Comparison of ENCODE assay signal across 9 mouse cellular contexts in the genomic region with DNA sequence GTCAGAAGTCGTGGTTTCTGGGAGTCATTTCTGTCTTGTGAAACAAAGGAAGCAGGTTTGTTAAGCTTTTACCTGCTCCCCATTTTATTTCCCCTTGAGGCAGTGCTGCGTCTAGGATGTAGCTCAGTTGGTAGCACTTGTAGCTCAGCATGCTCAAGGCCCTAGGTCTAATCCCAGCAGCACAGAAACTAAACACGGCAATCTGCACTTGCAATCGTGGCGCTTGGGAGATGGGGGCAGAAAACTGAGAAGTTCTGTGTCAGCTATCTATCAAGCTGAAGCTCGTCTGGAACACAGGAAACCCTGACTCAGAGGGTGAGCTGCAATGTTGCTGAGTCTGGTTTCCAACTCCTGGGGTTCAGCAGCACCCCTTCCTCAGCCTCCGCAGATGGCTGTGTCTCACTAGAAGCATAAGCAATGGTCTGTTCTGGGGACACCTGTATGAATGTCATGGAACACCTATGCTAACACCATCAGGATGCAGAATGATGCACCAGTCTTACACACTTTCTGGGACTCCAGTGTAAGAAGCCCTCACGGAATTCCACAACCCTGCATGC. TPM values are rescaled to one million over a fixed set of nuclear protein-coding genes. Genes with fewer than 3 reads are reported as not detected.
DNase-seq lines count a peak whose midpoint lies in the region; ATAC-seq and TF ChIP-seq lines count a peak whose summit lies in the region.
"Had no signal": no experiment of that assay in that cellular context is flagged by ENCODE, and none has a peak within 500 bp of the region (broad histone marks: within the 10 kb centered on the region; RNA-seq: fewer than 3 reads in every experiment).

No protein-coding gene starts in this region.

- 0 out of 2 replicates have a peak overlapping the region, but pooled peaks have one; percentile 100 for H3K4me2 ChIP-seq in forebrain, embryonic 14.5 days (ENCODE audit: low read length)
- H3K4me2 ChIP-seq in midbrain, embryonic 13.5 days (replicated peaks), result peak overlapping the region; percentile 94
- H3K4me2 ChIP-seq in midbrain, embryonic 11.5 days, result no peak overlapping the region
- H3K4me2 ChIP-seq in limb, embryonic 13.5 days (replicated peaks), result peak overlapping the region; percentile 84
- H3K4me2 ChIP-seq in stomach, embryonic 16.5 days (ENCODE audit: low read depth, low read length), result peak overlapping the region; percentile 70; the same call in 1 of the 2 replicates
- no peak overlapping the region for H3K4me2 ChIP-seq in forebrain, postnatal 0 days (ENCODE audit: low read depth)

- 75% methylated on average over 8 of the region's 8 CpGs for WGBS in forebrain, embryonic 14.5 days
- WGBS in forebrain, embryonic 10.5 days, result 68% methylated on average over 8 of the region's 8 CpGs
- 71% methylated on average over 8 of the region's 8 CpGs for WGBS in midbrain, embryonic 13.5 days
- WGBS in midbrain, embryonic 11.5 days, result 73% methylated on average over 8 of the region's 8 CpGs
- 68% methylated on average over 8 of the region's 8 CpGs for WGBS in limb, embryonic 13.5 days
- 65% methylated on average over 8 of the region's 8 CpGs for WGBS in stomach, embryonic 16.5 days
- 67% methylated on average over 8 of the region's 8 CpGs for WGBS in forebrain, postnatal 0 days

- ATAC-seq in forebrain, embryonic 14.5 days, result no peak
- ATAC-seq in midbrain, embryonic 13.5 days, result no peak
- ATAC-seq in midbrain, embryonic 11.5 days (ENCODE audit: low FRiP score), result no peak
- ATAC-seq in limb, embryonic 13.5 days (ENCODE audit: low FRiP score, low read depth), result no peak
- no peak for ATAC-seq in stomach, embryonic 16.5 days (ENCODE audit: insufficient read depth, low FRiP score)
- ATAC-seq in forebrain, postnatal 0 days, result no peak

- no peaks in the 10 kb centered on the region for H3K9me3 ChIP-seq in forebrain, embryonic 14.5 days (replicated peaks; ENCODE audit: control insufficient read depth, low read length)
- H3K9me3 ChIP-seq in forebrain, embryonic 10.5 days, result no peaks in the 10 kb centered on the region
- H3K9me3 ChIP-seq in midbrain, embryonic 13.5 days, result no peaks in the 10 kb centered on the region
- H3K9me3 ChIP-seq in midbrain, embryonic 11.5 days (ENCODE audit: control insufficient read depth, low read length), result no peaks in the 10 kb centered on the region
- no peaks in the 10 kb centered on the region for H3K9me3 ChIP-seq in limb, embryonic 13.5 days
- H3K9me3 ChIP-seq in stomach, embryonic 16.5 days (replicated peaks; ENCODE audit: control insufficient read depth, low read length), result no peaks in the 10 kb centered on the region
- H3K9me3 ChIP-seq in forebrain, postnatal 0 days (ENCODE audit: low read length), result no peaks in the 10 kb centered on the region

- 0 out of 2 replicates have a peak, but pooled peaks cover 3% of the 10 kb centered on the region for H3K4me1 ChIP-seq in forebrain, embryonic 14.5 days (ENCODE audit: control insufficient read depth, insufficient read depth, low read length)
- peaks cover 34% of the 10 kb centered on the region for H3K4me1 ChIP-seq in forebrain, embryonic 10.5 days
- peaks cover 24% of the 10 kb centered on the region for H3K4me1 ChIP-seq in midbrain, embryonic 13.5 days (replicated peaks)
- H3K4me1 ChIP-seq in midbrain, embryonic 11.5 days (ENCODE audit: control insufficient read depth, insufficient read depth, low read length), result peaks cover 4% of the 10 kb centered on the region
- H3K4me1 ChIP-seq in limb, embryonic 13.5 days, result peaks cover 27% of the 10 kb centered on the region
- H3K4me1 ChIP-seq in stomach, embryonic 16.5 days (ENCODE audit: control insufficient read depth, insufficient read depth, low read length), result peaks cover 21% of the 10 kb centered on the region
- no peaks in the 10 kb centered on the region; the same call in 1 of the 2 replicates for H3K4me1 ChIP-seq in forebrain, postnatal 0 days (ENCODE audit: insufficient read depth)

- no peak overlapping the region for H3K4me3 ChIP-seq in forebrain, embryonic 14.5 days (ENCODE audit: low read depth, low read length)
- no peak overlapping the region for H3K4me3 ChIP-seq in forebrain, embryonic 10.5 days
- no peak overlapping the region for H3K4me3 ChIP-seq in midbrain, embryonic 13.5 days (replicated peaks)
- no peak overlapping the region for H3K4me3 ChIP-seq in midbrain, embryonic 11.5 days (ENCODE audit: low read depth, low read length)
- peak overlapping the region; percentile 68; the same call in 1 of the 2 replicates for H3K4me3 ChIP-seq in limb, embryonic 13.5 days
- no peak overlapping the region for H3K4me3 ChIP-seq in stomach, embryonic 16.5 days (replicated peaks; ENCODE audit: low read length)
- H3K4me3 ChIP-seq in forebrain, postnatal 0 days (ENCODE audit: low read depth, low read length), result no peak overlapping the region

- 0 out of 2 replicates have a peak overlapping the region, but pooled peaks have one; percentile 64 for H3K9ac ChIP-seq in forebrain, embryonic 14.5 days (ENCODE audit: low read length)
- H3K9ac ChIP-seq in midbrain, embryonic 13.5 days (replicated peaks), result no peak overlapping the region
- H3K9ac ChIP-seq in midbrain, embryonic 11.5 days (ENCODE audit: low read length), result no peak overlapping the region
- peak overlapping the region; percentile 74 for H3K9ac ChIP-seq in limb, embryonic 13.5 days
- no peak overlapping the region for H3K9ac ChIP-seq in stomach, embryonic 16.5 days (ENCODE audit: low read length)
- H3K9ac ChIP-seq in forebrain, postnatal 0 days, result no peak overlapping the region

- peaks cover 8% of the 10 kb centered on the region; the same call in 1 of the 2 replicates for H3K36me3 ChIP-seq in forebrain, embryonic 14.5 days (ENCODE audit: control insufficient read depth, insufficient read depth, low read length)
- peaks cover 10% of the 10 kb centered on the region for H3K36me3 ChIP-seq in forebrain, embryonic 10.5 days (replicated peaks)
- peaks cover 8% of the 10 kb centered on the region; the same call in 1 of the 2 replicates for H3K36me3 ChIP-seq in midbrain, embryonic 13.5 days
- no peaks in the 10 kb centered on the region for H3K36me3 ChIP-seq in midbrain, embryonic 11.5 days (ENCODE audit: control insufficient read depth, insufficient read depth, low read length)
- H3K36me3 ChIP-seq in limb, embryonic 13.5 days, result peaks cover 7% of the 10 kb centered on the region; the same call in 1 of the 2 replicates
- H3K36me3 ChIP-seq in stomach, embryonic 16.5 days (ENCODE audit: control insufficient read depth, insufficient read depth, low read length), result no peaks in the 10 kb centered on the region
- peaks cover 11% of the 10 kb centered on the region; the same call in 1 of the 2 replicates for H3K36me3 ChIP-seq in forebrain, postnatal 0 days (ENCODE audit: insufficient read depth)

- no peaks in the 10 kb centered on the region for H3K27me3 ChIP-seq in forebrain, embryonic 14.5 days (replicated peaks; ENCODE audit: control insufficient read depth, insufficient read depth, low read length)
- peaks cover 6% of the 10 kb centered on the region; the same call in 1 of the 2 replicates for H3K27me3 ChIP-seq in forebrain, embryonic 10.5 days (ENCODE audit: poor library complexity, severe bottlenecking)
- H3K27me3 ChIP-seq in midbrain, embryonic 13.5 days, result peaks cover 9% of the 10 kb centered on the region; the same call in 1 of the 2 replicates
- no peaks in the 10 kb centered on the region for H3K27me3 ChIP-seq in midbrain, embryonic 11.5 days (ENCODE audit: control insufficient read depth, insufficient read depth, low read length)
- no peaks in the 10 kb centered on the region for H3K27me3 ChIP-seq in limb, embryonic 13.5 days
- H3K27me3 ChIP-seq in stomach, embryonic 16.5 days (ENCODE audit: control insufficient read depth, insufficient read depth, low read length), result no peaks in the 10 kb centered on the region
- H3K27me3 ChIP-seq in forebrain, postnatal 0 days (ENCODE audit: insufficient read depth, low read length), result no peaks in the 10 kb centered on the region
- H3K27me3 ChIP-seq: CH12.LX had no signal

- TF ChIP-seq CTCF in forebrain, postnatal 0 days (IDR thresholded peaks at IDR 0.05; ENCODE audit: low read depth), result no peak

- no peak overlapping the region for H3K27ac ChIP-seq in forebrain, embryonic 14.5 days (ENCODE audit: low read depth, low read length)
- H3K27ac ChIP-seq in forebrain, embryonic 10.5 days, result no peak overlapping the region
- no peak overlapping the region for H3K27ac ChIP-seq in midbrain, embryonic 13.5 days
- H3K27ac ChIP-seq in midbrain, embryonic 11.5 days (ENCODE audit: low read depth, low read length), result no peak overlapping the region
- no peak overlapping the region for H3K27ac ChIP-seq in limb, embryonic 13.5 days
- no peak overlapping the region for H3K27ac ChIP-seq in stomach, embryonic 16.5 days (ENCODE audit: low read length)
- H3K27ac ChIP-seq in forebrain, postnatal 0 days (ENCODE audit: low read depth, low read length), result no peak overlapping the region

- no peak for DNase-seq in forebrain, embryonic 14.5 days (ENCODE audit: low spot score)
- no peak for DNase-seq in forebrain, embryonic 10.5 days (ENCODE audit: extremely low spot score, low spot score)
- no peak for DNase-seq in midbrain, embryonic 11.5 days (ENCODE audit: low spot score, missing footprints)
- no peak for DNase-seq in gastrocnemius, postnatal 36 days
- no peak for DNase-seq in forebrain, postnatal 0 days

- intact Hi-C loops in gastrocnemius, postnatal 36 days (cut with DNase I), result loop anchor here (2.0 kb wide), 1 partner anchor 14 kb away; no protein-coding TSS in a partner anchor

RNA-seq across cellular contexts. Expression of a gene that starts 1.1 kb away (rescaled TPM):
- 28.6 and 38.8 TPM in 2 replicates for polyA plus RNA-seq in forebrain, embryonic 14.5 days (2014; fragmentation: Nextera tagmentation; extraction: Ambion mirVana)
- polyA plus RNA-seq in forebrain, embryonic 10.5 days (2016; fragmentation: Nextera tagmentation; extraction: Ambion mirVana), result 66.2 and 70.1 TPM in 2 replicates
- 57.4 and 61.8 TPM in 2 replicates for polyA plus RNA-seq in midbrain, embryonic 13.5 days (2015; fragmentation: Nextera tagmentation; extraction: Ambion mirVana)
- polyA plus RNA-seq in midbrain, embryonic 11.5 days (2014; fragmentation: Nextera tagmentation; extraction: Ambion mirVana), result 36.8 and 39.3 TPM in 2 replicates
- polyA plus RNA-seq in limb, embryonic 13.5 days (2015; fragmentation: Nextera tagmentation; extraction: Ambion mirVana), result 141 and 149 TPM in 2 replicates
- 187 and 207 TPM in 2 replicates for polyA plus RNA-seq in stomach, embryonic 16.5 days (2015; fragmentation: Nextera tagmentation; extraction: Ambion mirVana)
- 10 to 100 TPM; 23.5 to 24.8 TPM for total RNA-seq in gastrocnemius, postnatal 36 days (2021)
- 49.5 and 66.2 TPM in 2 replicates for total RNA-seq in forebrain, postnatal 0 days (2014; rRNA removed)
- polyA plus RNA-seq in forebrain, postnatal 0 days (2015; fragmentation: Nextera tagmentation; extraction: Ambion mirVana), result 72.3 and 86.6 TPM in 2 replicates

RNA-seq across cellular contexts. Expression of a gene that starts 18.4 kb away (rescaled TPM):
- polyA plus RNA-seq in forebrain, embryonic 14.5 days (2014; fragmentation: Nextera tagmentation; extraction: Ambion mirVana), result 26.0 and 27.8 TPM in 2 replicates
- polyA plus RNA-seq in forebrain, embryonic 10.5 days (2016; fragmentation: Nextera tagmentation; extraction: Ambion mirVana), result 2.2 and 2.8 TPM in 2 replicates
- polyA plus RNA-seq in midbrain, embryonic 13.5 days (2015; fragmentation: Nextera tagmentation; extraction: Ambion mirVana), result 10.9 and 18.4 TPM in 2 replicates
- polyA plus RNA-seq in midbrain, embryonic 11.5 days (2014; fragmentation: Nextera tagmentation; extraction: Ambion mirVana), result 7.2 and 10.6 TPM in 2 replicates
- 4.4 and 4.8 TPM in 2 replicates for polyA plus RNA-seq in limb, embryonic 13.5 days (2015; fragmentation: Nextera tagmentation; extraction: Ambion mirVana)
- 2.5 and 3.3 TPM in 2 replicates for polyA plus RNA-seq in stomach, embryonic 16.5 days (2015; fragmentation: Nextera tagmentation; extraction: Ambion mirVana)
- 1 to 10 TPM; 1.4 to 1.6 TPM for total RNA-seq in gastrocnemius, postnatal 36 days (2021)
- 351 and 361 TPM in 2 replicates for total RNA-seq in forebrain, postnatal 0 days (2014; rRNA removed)
- polyA plus RNA-seq in forebrain, postnatal 0 days (2015; fragmentation: Nextera tagmentation; extraction: Ambion mirVana), result 26.2 and 26.9 TPM in 2 replicates
- total RNA-seq: CH12.LX had no signal

RNA-seq across cellular contexts. Expression of a gene that starts 21.3 kb away (rescaled TPM):
- polyA plus RNA-seq in forebrain, embryonic 14.5 days (2014; fragmentation: Nextera tagmentation; extraction: Ambion mirVana), result 145 and 149 TPM in 2 replicates
- polyA plus RNA-seq in forebrain, embryonic 10.5 days (2016; fragmentation: Nextera tagmentation; extraction: Ambion mirVana), result 255 and 262 TPM in 2 replicates
- polyA plus RNA-seq in midbrain, embryonic 13.5 days (2015; fragmentation: Nextera tagmentation; extraction: Ambion mirVana), result 141 and 154 TPM in 2 replicates
- 167 and 193 TPM in 2 replicates for polyA plus RNA-seq in midbrain, embryonic 11.5 days (2014; fragmentation: Nextera tagmentation; extraction: Ambion mirVana)
- 173 and 180 TPM in 2 replicates for polyA plus RNA-seq in limb, embryonic 13.5 days (2015; fragmentation: Nextera tagmentation; extraction: Ambion mirVana)
- polyA plus RNA-seq in stomach, embryonic 16.5 days (2015; fragmentation: Nextera tagmentation; extraction: Ambion mirVana), result 239 and 243 TPM in 2 replicates
- total RNA-seq in gastrocnemius, postnatal 36 days (2021), result 10 to 100 TPM; 56.2 to 64.3 TPM
- 96.3 and 114 TPM in 2 replicates for total RNA-seq in forebrain, postnatal 0 days (2014; rRNA removed)
- 120 and 129 TPM in 2 replicates for polyA plus RNA-seq in forebrain, postnatal 0 days (2015; fragmentation: Nextera tagmentation; extraction: Ambion mirVana)

RNA-seq across cellular contexts. Expression of a gene that starts 35.9 kb away (rescaled TPM):
- 115 and 125 TPM in 2 replicates for polyA plus RNA-seq in forebrain, embryonic 14.5 days (2014; fragmentation: Nextera tagmentation; extraction: Ambion mirVana)
- 10.5 and 13.5 TPM in 2 replicates for polyA plus RNA-seq in forebrain, embryonic 10.5 days (2016; fragmentation: Nextera tagmentation; extraction: Ambion mirVana)
- polyA plus RNA-seq in midbrain, embryonic 13.5 days (2015; fragmentation: Nextera tagmentation; extraction: Ambion mirVana), result 131 and 153 TPM in 2 replicates
- 42.0 and 43.0 TPM in 2 replicates for polyA plus RNA-seq in midbrain, embryonic 11.5 days (2014; fragmentation: Nextera tagmentation; extraction: Ambion mirVana)
- 1.3 and 1.4 TPM in 2 replicates for polyA plus RNA-seq in limb, embryonic 13.5 days (2015; fragmentation: Nextera tagmentation; extraction: Ambion mirVana)
- polyA plus RNA-seq in stomach, embryonic 16.5 days (2015; fragmentation: Nextera tagmentation; extraction: Ambion mirVana), result 6.8 and 7.6 TPM in 2 replicates
- total RNA-seq in gastrocnemius, postnatal 36 days (2021), result not detected
- 306 and 418 TPM in 2 replicates for total RNA-seq in forebrain, postnatal 0 days (2014; rRNA removed)
- 118 and 121 TPM in 2 replicates for polyA plus RNA-seq in forebrain, postnatal 0 days (2015; fragmentation: Nextera tagmentation; extraction: Ambion mirVana)

RNA-seq across cellular contexts. Expression of a gene that starts 40.9 kb away (rescaled TPM):
- polyA plus RNA-seq in forebrain, embryonic 14.5 days (2014; fragmentation: Nextera tagmentation; extraction: Ambion mirVana), result 4.3 and 5.3 TPM in 2 replicates
- polyA plus RNA-seq in forebrain, embryonic 10.5 days (2016; fragmentation: Nextera tagmentation; extraction: Ambion mirVana), result 5.0 and 6.4 TPM in 2 replicates
- polyA plus RNA-seq in midbrain, embryonic 13.5 days (2015; fragmentation: Nextera tagmentation; extraction: Ambion mirVana), result 4.9 and 6.0 TPM in 2 replicates
- polyA plus RNA-seq in midbrain, embryonic 11.5 days (2014; fragmentation: Nextera tagmentation; extraction: Ambion mirVana), result 4.5 and 5.2 TPM in 2 replicates
- polyA plus RNA-seq in limb, embryonic 13.5 days (2015; fragmentation: Nextera tagmentation; extraction: Ambion mirVana), result 4.4 and 6.1 TPM in 2 replicates
- 8.6 and 10.8 TPM in 2 replicates for polyA plus RNA-seq in stomach, embryonic 16.5 days (2015; fragmentation: Nextera tagmentation; extraction: Ambion mirVana)
- 1 to 10 TPM in 1 of 2 experiments, under 1 TPM in 1; 0.56 to 1.1 TPM for total RNA-seq in gastrocnemius, postnatal 36 days (2021)
- 2.2 and 3.7 TPM in 2 replicates for total RNA-seq in forebrain, postnatal 0 days (2014; rRNA removed)
- 8.7 and 12.4 TPM in 2 replicates for polyA plus RNA-seq in forebrain, postnatal 0 days (2015; fragmentation: Nextera tagmentation; extraction: Ambion mirVana)

Comparison
In these comparisons a context has a peak if more than half of its experiments do, and no peak if none do; other contexts are left out.
1. H3K4me2 ChIP-seq: peak in forebrain, embryonic 14.5 days (single experiment), midbrain, embryonic 13.5 days (single experiment), limb, embryonic 13.5 days (single experiment) and stomach, embryonic 16.5 days (single experiment); none in midbrain, embryonic 11.5 days (single experiment) and forebrain, postnatal 0 days (single experiment).
2. H3K9ac ChIP-seq: peak in forebrain, embryonic 14.5 days (single experiment) and limb, embryonic 13.5 days (single experiment); none in midbrain, embryonic 13.5 days (single experiment), midbrain, embryonic 11.5 days (single experiment), stomach, embryonic 16.5 days (single experiment) and forebrain, postnatal 0 days (single experiment).